Mouse (Mus musculus) CH12.LX (cell line): ENCODE results near the gene Tmem87b. TPM values are rescaled to one million over a fixed set of nuclear protein-coding genes. Genes with fewer than 3 reads are reported as not detected.

ENCODE experiments used
- DNase-seq: peaks from one replicate; pipeline ENCODE4 v3.0.0-alpha.2; 2013; ENCODE audit errors: extremely low read depth
- H3K27ac ChIP-seq: 2 replicates; pipeline ENCODE4 v1.5.1; 2012; ENCODE audit warnings: low read depth, mild to moderate bottlenecking, control low read depth, moderate library complexity; ENCODE audit not compliant: insufficient read depth
- H3K27me3 ChIP-seq: replicated peaks from 2 replicates; pipeline ENCODE3; 2012; ENCODE audit warnings: inconsistent platforms
- H3K36me3 ChIP-seq, 2 experiments: replicated peaks in 1 of 2; 2 replicates each; pipeline versions ENCODE3 to v1.6.1; 2012; ENCODE audit warnings: inconsistent platforms in 1 of 2, low read length in 1 of 2, mild to moderate bottlenecking in 1 of 2, mixed read lengths in 1 of 2, moderate library complexity in 1 of 2; ENCODE audit not compliant: control insufficient read depth in 1 of 2, insufficient read depth in 1 of 2
- H3K4me1 ChIP-seq, 2 experiments: 2 replicates each; pipeline ENCODE4 v1.6.1; 2012; ENCODE audit warnings: inconsistent platforms in 1 of 2, moderate library complexity in 1 of 2; ENCODE audit not compliant: insufficient read depth in 2 of 2, control insufficient read depth in 1 of 2
- H3K4me2 ChIP-seq: 2 replicates; pipeline ENCODE4 v1.6.1; 2012; ENCODE audit warnings: low read depth, mild to moderate bottlenecking, control low read depth; ENCODE audit not compliant: poor library complexity, insufficient read depth, severe bottlenecking
- H3K4me3 ChIP-seq, 3 experiments: fragments of 150-350 bp in 1 of 3; sonication (generic) in 1 of 3; replicated peaks in 1 of 3; 2 replicates each; pipeline versions ENCODE3 to v1.5.1; 2011 to 2012; ENCODE audit warnings: low read depth in 2 of 3, low read length in 2 of 3, mild to moderate bottlenecking in 2 of 3, moderate library complexity in 2 of 3, control low read depth in 1 of 3, improper control_type of control experiment in 1 of 3, inconsistent platforms in 1 of 3, mixed read lengths in 1 of 3; ENCODE audit not compliant: poor library complexity in 1 of 3
- H3K79me2 ChIP-seq: replicated peaks from 2 replicates; pipeline ENCODE4 v1.6.1; 2012; ENCODE audit warnings: mild to moderate bottlenecking, moderate library complexity; ENCODE audit not compliant: control insufficient read depth, poor library complexity, insufficient read depth, severe bottlenecking; ENCODE audit errors: extremely low read depth
- H3K9ac ChIP-seq: 2 replicates; pipeline ENCODE4 v1.6.1; 2012; ENCODE audit warnings: low read depth, mild to moderate bottlenecking, control low read depth, moderate library complexity; ENCODE audit not compliant: insufficient read depth
- H3K9me3 ChIP-seq: replicated peaks from 2 replicates; pipeline ENCODE3; 2012; ENCODE audit warnings: low read length, inconsistent platforms, mixed read lengths
- BHLHE40 ChIP-seq: IDR thresholded peaks from 2 replicates; pipeline ENCODE4 v1.6.1; 2011; ENCODE audit warnings: mild to moderate bottlenecking, low read depth, low read length, improper control_type of control experiment
- CHD1 ChIP-seq: IDR thresholded peaks from 2 replicates; pipeline ENCODE4 v1.6.1; 2012; ENCODE audit warnings: low read depth, low read length, improper control_type of control experiment, inconsistent platforms
- CTCF ChIP-seq, 2 experiments: IDR thresholded peaks in 1 of 2; conservative IDR thresholded peaks in 1 of 2; 2 replicates each; pipeline ENCODE4 v1.5.1; 2011 to 2012; ENCODE audit warnings: low read depth in 2 of 2, low read length in 2 of 2, improper control_type of control experiment in 1 of 2, inconsistent platforms in 1 of 2, mild to moderate bottlenecking in 1 of 2, moderate library complexity in 1 of 2
- ELF1 ChIP-seq: IDR thresholded peaks from 2 replicates; pipeline ENCODE4 v1.6.1; 2014; ENCODE audit warnings: low read depth, mild to moderate bottlenecking, inconsistent platforms, low read length, improper control_type of control experiment
- EP300 ChIP-seq: IDR thresholded peaks from 2 replicates; pipeline ENCODE4 v1.6.1; 2011; ENCODE audit warnings: low read length, improper control_type of control experiment
- GABPA ChIP-seq: IDR thresholded peaks from 2 replicates; pipeline ENCODE4 v1.6.1; 2012; ENCODE audit warnings: low read depth, low read length, improper control_type of control experiment, inconsistent platforms; ENCODE audit not compliant: insufficient replicate concordance
- HCFC1 ChIP-seq: IDR thresholded peaks from 2 replicates; pipeline ENCODE4 v1.6.1; 2012; ENCODE audit warnings: low read depth, mild to moderate bottlenecking, inconsistent platforms, low read length, improper control_type of control experiment
- JUN ChIP-seq: IDR thresholded peaks from 2 replicates; pipeline ENCODE4 v1.6.1; 2011; ENCODE audit warnings: low read depth, mild to moderate bottlenecking, low read length, improper control_type of control experiment, moderate library complexity; ENCODE audit not compliant: insufficient read depth
- JUND ChIP-seq: conservative IDR thresholded peaks from 2 replicates; pipeline ENCODE4 v1.6.1; 2011; ENCODE audit warnings: low read depth, low read length, improper control_type of control experiment
- KAT2A ChIP-seq: IDR thresholded peaks from 2 replicates; pipeline ENCODE4 v1.6.1; 2012; ENCODE audit warnings: low read length, improper control_type of control experiment, inconsistent platforms; ENCODE audit not compliant: insufficient replicate concordance
- MAX ChIP-seq: IDR thresholded peaks from 2 replicates; pipeline ENCODE4 v1.6.1; 2011; ENCODE audit warnings: low read length, improper control_type of control experiment
- MAZ ChIP-seq: IDR thresholded peaks from 2 replicates; pipeline ENCODE4 v1.6.1; 2012; ENCODE audit warnings: low read depth, mild to moderate bottlenecking, inconsistent platforms, low read length, improper control_type of control experiment, moderate library complexity
- MEF2A ChIP-seq: IDR thresholded peaks from 2 replicates; pipeline ENCODE4 v1.6.1; 2014; ENCODE audit warnings: low read depth, mild to moderate bottlenecking, inconsistent platforms, low read length, improper control_type of control experiment, borderline replicate concordance
- MYC ChIP-seq: IDR thresholded peaks from 2 replicates; pipeline ENCODE4 v1.6.1; 2011; ENCODE audit warnings: low read depth, mild to moderate bottlenecking, improper control_type of control experiment, low read length
- NELFE ChIP-seq: IDR thresholded peaks from 2 replicates; pipeline ENCODE4 v1.6.1; 2011; ENCODE audit warnings: low read depth, low read length, improper control_type of control experiment
- NRF1 ChIP-seq: IDR thresholded peaks from 2 replicates; pipeline ENCODE4 v1.6.1; 2014; ENCODE audit warnings: low read depth, mild to moderate bottlenecking, inconsistent platforms, low read length, improper control_type of control experiment, moderate library complexity
- POLR2A ChIP-seq: IDR thresholded peaks from 2 replicates; pipeline ENCODE4 v1.6.1; 2011; ENCODE audit warnings: low read depth, mild to moderate bottlenecking, improper control_type of control experiment, low read length
- POLR2AphosphoS2 ChIP-seq: IDR thresholded peaks from 2 replicates; pipeline ENCODE4 v1.6.1; 2011; ENCODE audit warnings: low read depth, low read length, improper control_type of control experiment
- RCOR1 ChIP-seq: conservative IDR thresholded peaks from 2 replicates; pipeline ENCODE4 v1.6.1; 2012; ENCODE audit warnings: low read depth, mild to moderate bottlenecking, inconsistent platforms, low read length, improper control_type of control experiment
- TBP ChIP-seq: conservative IDR thresholded peaks from 2 replicates; pipeline ENCODE4 v1.6.1; 2011; ENCODE audit warnings: low read depth, low read length, improper control_type of control experiment
- UBTF ChIP-seq: IDR thresholded peaks from 2 replicates; pipeline ENCODE4 v1.6.1; 2012; ENCODE audit warnings: low read depth, mild to moderate bottlenecking, inconsistent platforms, low read length, improper control_type of control experiment, moderate library complexity
- USF1 ChIP-seq: IDR thresholded peaks from 2 replicates; pipeline ENCODE4 v1.6.1; 2014; ENCODE audit warnings: low read depth, mild to moderate bottlenecking, inconsistent platforms, low read length, improper control_type of control experiment
- ZKSCAN1 ChIP-seq: IDR thresholded peaks from 2 replicates; pipeline ENCODE4 v1.6.1; 2012; ENCODE audit warnings: low read depth, inconsistent platforms, low read length, improper control_type of control experiment, borderline replicate concordance
- dilution Hi-C: fragments of 300-500 bp; cut with MboI; formaldehyde crosslinking; loops from 2 replicates; pipeline ENCODE4 v1.14.3; 2020; ENCODE audit warnings: low sequenced_read_pairs; ENCODE audit not compliant: extremely low pct_unique_long_range_greater_than_20kb, extremely low pct_ligation_motif_present
- in situ Hi-C: fragments of 300-500 bp; cut with MboI; formaldehyde crosslinking; loops from 3 replicates; pipeline ENCODE4 v1.14.3; 2019; ENCODE audit warnings: low sequenced_read_pairs, low pct_ligation_motif_present, low pct_unique_long_range_greater_than_20kb, mixed read lengths
- polyA plus RNA-seq: library from polyadenylated mRNA; unstranded; fragments of >175 nt; gene quantifications from 2 replicates; pipeline ENCODE4 v1.2.1, GENCODE M21; 2012; ENCODE audit warnings: low read depth; ENCODE audit not compliant: insufficient read length
- total RNA-seq, 2 experiments: library from RNA; depleted of rRNA; stranded (reverse); fragments of 300-350 nt in 1 of 2; fragments of >200 nt in 1 of 2; gene quantifications; 2 replicates each; pipeline ENCODE4 v1.2.3; 2012 to 2014

Tmem87b gene
- total and polyA plus RNA-seq, 3 experiments, result 5.3 to 6.6 (median 6.2) TPM

- dilution Hi-C loops, result no loop called here
Measured at GRCm38 (mm10) chr2:128839501-128839900, 21.6 kb downstream of the Tmem87b start.

GRCm38 (mm10) chr2:128842437-128842836, 24.5 kb downstream of the Tmem87b start:
- H3K9me3 ChIP-seq, result no peaks in the 10 kb centered on the region
- H3K4me2 ChIP-seq, result no peak overlapping the region
- peaks cover 12 to 60% of the 10 kb centered on the region in 2 experiments for H3K36me3 ChIP-seq
- no peak for DNase-seq
- dilution Hi-C loops, result no loop called here
- no peak overlapping the region for H3K4me3 ChIP-seq
- in situ Hi-C loops, result no loop called here
- no peak overlapping the region for H3K9ac ChIP-seq
- no peaks in the 10 kb centered on the region for H3K79me2 ChIP-seq
- no peak for TF ChIP-seq ZKSCAN1
- TF ChIP-seq CTCF (conservative IDR thresholded peaks at IDR 0.05 in 1 of 2, IDR thresholded peaks at IDR 0.05 in 1 of 2; ENCODE audit: low read depth in 2 of 2, low read length in 2 of 2), result no peak
- TF ChIP-seq NRF1, result no peak
- no peak for TF ChIP-seq BHLHE40
- H3K27ac ChIP-seq, result no peak overlapping the region
- H3K27me3 ChIP-seq, result no peaks in the 10 kb centered on the region
- H3K4me1 ChIP-seq, result no peaks in the 10 kb centered on the region

More at GRCm38 (mm10) chr2:128839501-128839900, 21.6 kb downstream of the Tmem87b start:
- no peak overlapping the region for H3K9ac ChIP-seq
- H3K79me2 ChIP-seq, result no peaks in the 10 kb centered on the region
- no peaks in the 10 kb centered on the region for H3K27me3 ChIP-seq
- no peak overlapping the region for H3K4me2 ChIP-seq
- TF ChIP-seq MYC (no peak), CHD1 (no peak), POLR2A (no peak), MAZ (no peak), EP300 (no peak), HCFC1 (no peak), MAX (no peak), JUN (no peak), POLR2AphosphoS2 (no peak), JUND (no peak), ELF1 (no peak), KAT2A (no peak), NELFE (no peak), RCOR1 (no peak), GABPA (no peak), BHLHE40 (no peak), TBP (no peak), MEF2A (no peak), UBTF (no peak), USF1 (no peak)
- H3K9me3 ChIP-seq, result no peaks in the 10 kb centered on the region
- H3K4me3 ChIP-seq, result no peak overlapping the region
- no peak overlapping the region for H3K27ac ChIP-seq
- H3K4me1 ChIP-seq, result no peaks in the 10 kb centered on the region
- H3K36me3 ChIP-seq, result peaks cover 14 to 59% of the 10 kb centered on the region in 2 experiments
- DNase-seq, result no peak
- in situ Hi-C loops, result no loop called here
